Mouse (Mus musculus) Patski (cell line): Measurements from ENCODE around the gene P3h3. TPM values are rescaled to one million over a fixed set of nuclear protein-coding genes. Genes with fewer than 3 reads are reported as not detected.
"Not testable (repeated sequence)": the region's sequence is repeated elsewhere in the genome, so short reads cannot be mapped to it uniquely, and the experiment has no call there.

ENCODE experiments used
- ATAC-seq: fragments of 100-300 bp; one replicate; pipeline ENCODE4 v1.8.0; 2021
- CTCF ChIA-PET: fragments of 350-600 bp; sonication (Branson Sonifier 250); formaldehyde crosslinking; loops from one replicate; lab custom pipeline; 2022; ENCODE audit warnings: inconsistent platforms; lab: Charles Lee
- POLR2A ChIA-PET: fragments of 350-600 bp; sonication (Branson Sonifier 250); formaldehyde crosslinking; loops from one replicate; lab custom pipeline; 2022; ENCODE audit warnings: antibody characterized with exemption, inconsistent platforms; lab: Charles Lee
- DNase-seq: peaks from one replicate; pipeline ENCODE4 v3.0.0-alpha.2; 2011; ENCODE audit warnings: low read depth, low spot score
- H3K27me3 ChIP-seq: fragments of 371-371 bp; one replicate; pipeline ENCODE4 v1.5.1; 2021
- CTCF ChIP-seq: fragments of 100-300 bp; IDR thresholded peaks from one replicate; pipeline ENCODE4 v1.5.1; 2021
- in situ Hi-C: fragments of 300-500 bp; cut with MboI; formaldehyde crosslinking; loops from 3 replicates; pipeline ENCODE4 v1.11.1; 2018; ENCODE audit warnings: low pct_unique_long_range_greater_than_20kb, mixed read lengths
- polyA plus RNA-seq: library from polyadenylated mRNA; unstranded; gene quantifications from one replicate; pipeline ENCODE4 v1.2.3, GENCODE M21; 2021

The P3h3 gene
- polyA plus RNA-seq, 1 experiment from 2014 or later: 15.1 TPM

DNA sequence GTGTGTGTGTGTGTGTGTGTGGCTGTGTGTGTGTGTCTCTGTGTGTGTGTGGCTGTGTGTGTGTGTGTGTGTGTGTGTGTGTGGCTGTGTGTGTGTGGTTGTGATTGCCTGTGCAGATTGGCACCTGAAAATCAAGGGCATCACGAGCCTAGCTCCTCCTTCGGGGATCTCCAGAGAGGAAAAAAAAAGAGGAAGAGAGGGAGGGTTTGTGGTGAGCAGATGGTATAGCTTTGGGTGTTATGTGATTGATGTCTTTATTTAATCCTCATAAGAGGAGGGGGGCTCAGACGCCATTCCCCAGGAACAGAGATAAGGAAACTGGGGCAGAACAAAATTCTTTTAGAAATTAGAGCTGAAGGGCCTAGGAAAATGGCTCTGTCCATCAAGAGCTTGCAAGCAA, 40.8 kb upstream of the P3h3 start:
- ATAC-seq (no peak), DNase-seq (no peak)
- no peak for TF ChIP-seq CTCF
- H3K27me3 ChIP-seq: no peaks in the 10 kb centered on the region
- in situ Hi-C loops: no loop called here
- ChIA-PET CTCF (interaction anchor here (1.4 kb wide), 1 partner anchor 33 kb away, joined by 3 read pairs; no protein-coding TSS in a partner anchor), POLR2A (no interaction called here)

- POLR2A ChIA-PET, ATAC-seq, in situ Hi-C loops: not testable (repeated sequence)
These were observed 36.6 kb upstream of the P3h3 start for GRCm38 (mm10) chr6:124894113-124894512.

GRCm38 (mm10) chr6:124890997-124891396, 33.4 kb upstream of the P3h3 start:
- peaks cover 14% of the 10 kb centered on the region for H3K27me3 ChIP-seq
- no peak for TF ChIP-seq CTCF
- in situ Hi-C loops: no loop called here
- ATAC-seq (no peak), DNase-seq (no peak)
- ChIA-PET CTCF (interaction anchor here (0.8 to 1.9 kb wide), 5 partner anchors 9 to 39 kb away, joined by 3 to 6 read pairs (median 3); no protein-coding TSS in a partner anchor), POLR2A (no interaction called here)

More at GRCm38 (mm10) chr6:124894113-124894512, 36.6 kb upstream of the P3h3 start:
- DNase-seq, H3K27me3 ChIP-seq: not testable (repeated sequence)
- CTCF ChIA-PET: interaction anchor here (2.1 kb wide), 1 partner anchor 10 kb away, joined by 10 read pairs; no protein-coding TSS in a partner anchor

DNA sequence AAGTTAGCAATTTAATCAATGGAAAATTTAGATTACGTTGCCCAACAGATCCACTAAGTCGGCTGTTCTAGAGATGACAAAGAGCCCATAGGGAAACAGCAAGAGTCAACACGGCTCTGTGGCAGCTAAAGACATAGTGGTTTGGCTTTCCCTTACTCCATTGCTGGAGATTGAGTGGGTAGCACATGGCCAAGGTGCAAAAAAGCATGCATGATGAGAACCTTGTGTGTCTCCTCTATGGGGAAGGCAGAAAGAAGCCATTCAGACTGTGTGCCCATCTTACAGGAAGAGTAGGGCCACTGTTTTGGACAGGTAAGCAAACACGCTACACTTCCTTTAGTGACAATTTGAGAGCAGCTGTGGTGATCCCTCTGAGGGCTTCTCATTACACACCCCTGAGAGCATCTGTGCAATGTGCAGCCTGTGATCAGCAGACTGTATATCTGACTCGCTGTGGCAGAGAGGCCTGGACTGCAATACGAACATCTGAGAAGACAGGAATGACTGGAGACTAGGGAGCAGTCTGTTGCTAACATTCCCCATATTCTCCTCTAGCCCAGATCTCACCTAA, 31.1 kb upstream of the P3h3 start:
- TF ChIP-seq CTCF: no peak
- no peak for DNase-seq
- ChIA-PET POLR2A (no interaction called here), CTCF (interaction anchor here (1.2 kb wide), 1 partner anchor 93 kb away, joined by 3 read pairs; no protein-coding TSS in a partner anchor)
- peaks cover 24% of the 10 kb centered on the region for H3K27me3 ChIP-seq
- ATAC-seq: no peak
- in situ Hi-C loops: loop anchor here (10.0 kb wide), 1 partner anchor 186 kb away; no protein-coding TSS in a partner anchor

GRCm38 (mm10) chr6:124887986-124888385, 30.4 kb upstream of the P3h3 start, which contains the start of gene Cd4:
Cd4 (minus strand) TSS chr6:124888221.
- ChIA-PET CTCF (interaction anchor here (1.2 kb wide), 1 partner anchor 94 kb away, joined by 3 read pairs; no protein-coding TSS in a partner anchor), POLR2A (no interaction called here)
- no peak for TF ChIP-seq CTCF
- no peak for DNase-seq
- in situ Hi-C loops: loop anchor here (10.0 kb wide), 1 partner anchor 187 kb away; no protein-coding TSS in a partner anchor
- H3K27me3 ChIP-seq: peaks cover 27% of the 10 kb centered on the region
- no peak for ATAC-seq

GRCm38 (mm10) chr6:124885956-124886381, 28.4 kb upstream of the P3h3 start:
- in situ Hi-C loops: loop anchor here (10.0 kb wide), 1 partner anchor 189 kb away; no protein-coding TSS in a partner anchor
- POLR2A ChIA-PET: no interaction called here
- CTCF ChIA-PET: no interaction called here

DNA sequence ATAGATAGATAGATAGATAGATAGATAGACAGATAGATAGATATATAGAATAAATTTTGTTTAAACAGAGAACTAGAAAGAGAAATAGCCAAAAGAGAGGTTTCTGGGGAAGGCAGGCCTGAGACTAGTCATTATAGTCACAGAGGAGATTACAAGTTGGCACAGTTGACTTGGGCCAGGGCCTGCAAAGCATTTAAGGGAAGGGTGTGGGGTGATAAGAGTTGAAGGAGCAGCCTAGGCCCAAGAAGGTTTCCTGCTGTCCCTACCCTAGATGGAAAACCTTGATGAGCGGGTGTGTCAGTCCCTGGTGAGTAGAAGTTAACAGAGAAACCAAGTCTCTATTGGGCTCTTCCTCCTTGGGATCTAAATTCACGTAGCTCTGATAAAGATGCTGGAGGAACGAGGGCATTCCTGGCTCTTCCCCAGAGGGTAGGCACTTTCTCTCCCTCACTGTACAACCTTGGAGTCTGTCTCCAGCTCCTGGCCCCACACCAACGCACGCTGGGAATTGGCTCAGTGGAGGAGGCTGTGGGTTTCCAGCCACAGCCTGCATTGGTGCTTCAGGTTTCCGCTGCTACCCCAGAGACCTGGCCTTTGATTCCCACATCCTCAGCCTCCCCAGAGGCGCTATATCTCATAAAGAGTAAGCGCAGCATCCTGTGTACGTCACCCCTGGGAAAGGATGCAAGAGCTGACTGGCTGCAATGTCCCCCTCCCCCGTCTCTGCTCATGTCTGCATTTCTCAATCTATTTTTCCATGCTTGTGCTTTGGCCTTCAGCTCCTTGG, 27.4 kb upstream of the P3h3 start:
- peaks cover 36% of the 10 kb centered on the region for H3K27me3 ChIP-seq
- CTCF ChIA-PET: no interaction called here
- TF ChIP-seq CTCF: no peak
- DNase-seq (no peak), ATAC-seq (no peak)
- POLR2A ChIA-PET: no interaction called here
- in situ Hi-C loops: loop anchor here (10.0 kb wide), 1 partner anchor 190 kb away; no protein-coding TSS in a partner anchor

More at GRCm38 (mm10) chr6:124885956-124886381, 28.4 kb upstream of the P3h3 start:
- no peak for TF ChIP-seq CTCF
- H3K27me3 ChIP-seq: peaks cover 33% of the 10 kb centered on the region
- ATAC-seq: no peak
- DNase-seq: no peak

DNA sequence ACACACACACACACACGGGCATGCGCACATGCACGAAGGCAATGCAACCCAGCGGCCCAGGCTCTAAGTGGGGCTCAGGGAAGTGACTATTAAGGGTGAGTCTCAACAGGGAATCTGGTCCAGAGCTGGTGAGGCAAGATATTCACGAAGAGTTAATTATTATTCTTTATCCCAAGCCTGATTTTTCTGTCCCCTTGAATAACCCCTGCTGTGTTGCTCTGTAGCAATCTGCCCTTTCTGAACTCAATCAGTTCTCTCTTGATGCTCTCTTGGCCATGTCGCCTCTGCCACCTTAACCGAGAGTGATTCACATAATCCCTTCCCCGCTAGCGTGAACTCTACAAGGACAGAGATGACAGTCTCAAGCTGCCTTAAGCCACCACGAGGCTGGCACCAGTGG, 25.8 kb upstream of the P3h3 start:
- H3K27me3 ChIP-seq: peaks cover 31% of the 10 kb centered on the region
- TF ChIP-seq CTCF: no peak
- POLR2A ChIA-PET: interaction anchor here (0.6 kb wide), 1 partner anchor 41 kb away, joined by 3 read pairs; no protein-coding TSS in a partner anchor
- no peak for DNase-seq
- in situ Hi-C loops: loop anchor here (10.0 kb wide), 1 partner anchor 191 kb away; no protein-coding TSS in a partner anchor
- ATAC-seq: no peak
- CTCF ChIA-PET: interaction anchor here (0.8 to 1.6 kb wide), 2 partner anchors 21 to 23 kb away, joined by 3 to 6 read pairs; no protein-coding TSS in a partner anchor

DNA sequence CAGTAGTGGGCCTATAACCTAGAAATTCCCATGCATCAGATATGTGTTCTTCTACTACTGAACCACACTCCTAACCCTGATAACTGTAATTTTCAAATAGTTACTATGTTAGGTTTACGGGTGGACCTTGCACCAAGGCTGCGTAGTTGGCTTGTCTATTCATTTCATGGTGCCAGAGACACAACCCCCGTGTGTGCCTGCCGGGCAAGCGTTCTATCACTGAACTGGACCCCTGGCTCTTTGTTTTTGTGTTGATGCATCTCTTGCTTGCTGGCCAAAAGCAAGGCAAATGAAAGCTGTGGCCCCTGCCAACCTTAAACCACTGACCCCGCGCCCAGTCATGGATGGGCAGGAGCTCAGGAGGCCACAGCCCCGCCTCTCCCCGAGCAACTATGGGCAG, 24.3 kb upstream of the P3h3 start:
- CTCF ChIA-PET: interaction anchor here (1.6 to 2.3 kb wide), 2 partner anchors 10 to 22 kb away, joined by 6 read pairs; no protein-coding TSS in a partner anchor
- in situ Hi-C loops: loop anchor here (10.0 kb wide), 1 partner anchor 193 kb away; no protein-coding TSS in a partner anchor
- no peak for TF ChIP-seq CTCF
- POLR2A ChIA-PET: no interaction called here
- DNase-seq (no peak), ATAC-seq (no peak)
- peaks cover 30% of the 10 kb centered on the region for H3K27me3 ChIP-seq

DNA sequence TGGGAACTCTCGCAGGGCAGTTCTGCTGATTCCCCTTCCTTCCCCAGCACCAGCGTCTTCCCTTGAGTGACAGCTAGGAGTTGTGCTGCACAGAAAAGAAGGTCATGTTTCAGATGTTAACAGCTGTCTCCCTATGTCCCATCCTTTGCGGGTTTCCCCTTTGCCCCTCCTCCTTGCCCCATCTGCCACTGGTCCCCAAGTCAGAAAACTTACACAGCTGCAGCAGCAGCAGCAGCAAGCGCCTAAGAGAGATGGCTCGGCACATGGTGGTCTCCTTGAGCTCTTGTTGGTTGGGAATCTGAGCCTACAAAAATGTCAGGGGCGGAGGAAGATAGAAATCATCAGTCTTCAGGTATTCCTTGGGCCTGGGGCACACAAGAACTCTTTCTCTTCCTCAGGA, 21.8 kb upstream of the P3h3 start:
- TF ChIP-seq CTCF: no peak
- in situ Hi-C loops: no loop called here
- POLR2A ChIA-PET: no interaction called here
- H3K27me3 ChIP-seq: peaks cover 24% of the 10 kb centered on the region
- DNase-seq (no peak), ATAC-seq (no peak)
- CTCF ChIA-PET: interaction anchor here (1.4 to 2.3 kb wide), 2 partner anchors 13 to 32 kb away, joined by 3 to 6 read pairs; no protein-coding TSS in a partner anchor
